Mouse (Mus musculus): ENCODE data around the gene Arpc3. TPM values are rescaled to one million over a fixed set of nuclear protein-coding genes. Genes with fewer than 3 reads are reported as not detected.

The Arpc3 gene
- 100 to 1,000 TPM; 285 to 290 TPM for total RNA-seq (2021)

DNA sequence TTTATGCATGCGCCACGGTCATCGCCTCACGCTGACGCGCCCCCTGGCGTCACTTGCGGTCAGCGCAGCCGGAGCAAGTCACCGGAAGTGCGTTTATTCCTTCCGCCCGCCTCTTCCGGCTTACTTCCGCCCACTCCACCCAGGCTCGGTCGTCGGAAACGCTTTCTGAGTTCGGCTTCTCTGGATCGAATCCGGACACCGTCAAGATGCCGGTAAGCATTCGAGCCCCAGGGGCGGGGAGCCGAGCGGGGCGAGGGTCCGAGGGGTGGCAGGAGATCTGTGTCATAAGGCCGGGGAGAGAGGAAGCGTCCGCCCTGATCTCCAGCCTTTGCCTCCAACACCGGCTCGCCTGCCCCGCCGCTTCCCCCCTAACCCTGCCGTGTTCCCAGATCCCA lies at the start of gene Arpc3:
Gene Arpc3 (plus strand): TSS at position 93 of the 395 bp plus-strand sequence.
- peak; percentile 90 to 93 for DNase-seq (ENCODE audit: extremely low spot score in 1 of 2, low spot score in 1 of 2)

DNA sequence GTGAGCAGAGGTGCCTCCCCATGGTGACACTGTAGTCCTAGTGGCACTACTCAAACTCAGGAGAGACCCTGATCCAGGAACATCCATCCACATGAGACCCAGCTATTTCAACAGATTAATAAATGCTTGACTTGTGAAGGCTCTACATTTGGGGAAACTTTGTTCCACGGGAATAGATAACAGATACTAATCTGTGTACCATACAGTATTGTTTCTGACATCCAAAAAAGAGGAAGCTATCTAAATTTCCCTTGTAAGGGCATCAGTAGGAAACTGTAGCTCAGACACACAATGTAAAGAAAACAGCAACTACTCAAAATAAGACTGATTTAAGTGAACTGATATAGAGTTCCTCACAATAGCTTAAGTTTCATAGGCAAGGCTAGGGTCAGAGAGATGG lies 48.8 kb upstream of the Arpc3 start:
- DNase-seq (ENCODE audit: extremely low spot score in 1 of 2, low spot score in 1 of 2) = no peak

GRCm38 (mm10) chr5:122343768-122344167 lies 47.9 kb upstream of the Arpc3 start:
- no peak for DNase-seq (ENCODE audit: extremely low spot score in 1 of 2, low spot score in 1 of 2)

DNA sequence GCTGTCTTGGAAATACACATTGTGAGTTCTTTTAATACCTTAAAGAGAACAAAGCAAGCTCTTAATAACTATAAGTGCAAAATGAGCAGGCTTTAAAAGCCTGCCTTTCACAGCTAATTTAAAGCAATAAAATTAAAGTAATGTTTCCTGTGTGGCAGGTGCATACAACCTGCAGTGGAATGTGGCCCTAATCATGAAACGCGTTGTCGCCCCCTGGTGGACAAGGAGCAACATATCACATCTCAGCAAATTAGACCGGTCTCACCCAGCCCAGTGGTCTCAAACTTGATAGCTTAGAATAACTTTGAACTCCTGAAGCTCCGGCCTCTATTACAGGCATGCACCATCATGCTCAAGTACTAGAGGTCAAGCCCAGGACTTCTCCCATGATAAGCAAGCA lies 47.4 kb upstream of the Arpc3 start:
- peak; percentile 65 to 90 for DNase-seq (ENCODE audit: extremely low spot score in 1 of 2, low spot score in 1 of 2)

DNA sequence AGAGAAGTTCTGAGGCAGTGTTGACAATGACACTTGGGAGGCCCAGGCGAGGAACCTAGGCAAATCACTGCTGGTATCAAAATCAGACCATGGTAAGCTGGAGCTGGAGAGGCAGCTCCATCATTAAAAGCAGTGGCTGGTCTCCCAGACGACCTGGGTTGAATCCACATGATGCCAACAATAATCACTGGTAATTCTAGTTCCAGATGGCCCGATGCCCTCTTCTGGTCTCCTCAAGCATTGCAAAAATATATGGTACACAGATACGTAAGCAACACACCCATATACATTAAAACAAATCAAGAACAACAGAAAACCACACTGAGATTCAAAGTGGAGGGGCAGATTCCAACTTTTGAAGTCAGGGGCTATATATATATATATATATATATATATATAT lies 45.9 kb upstream of the Arpc3 start:
- DNase-seq (ENCODE audit: extremely low spot score in 1 of 2, low spot score in 1 of 2) = no peak

- DNase-seq (ENCODE audit: extremely low spot score in 1 of 2, low spot score in 1 of 2) = peak; percentile 97 to 99
Observed at GRCm38 (mm10) chr5:122353807-122354491, 37.7 kb upstream of the Arpc3 start, which contains the start of the genes Rad9b and Vps29. Gene Rad9b, minus strand, starts transcription at chr5:122354233. Gene Vps29, plus strand, starts transcription at chr5:122354369.

GRCm38 (mm10) chr5:122354492-122355067 lies 37.1 kb upstream of the Arpc3 start:
- DNase-seq (ENCODE audit: extremely low spot score in 1 of 2, low spot score in 1 of 2) = no peak

DNA sequence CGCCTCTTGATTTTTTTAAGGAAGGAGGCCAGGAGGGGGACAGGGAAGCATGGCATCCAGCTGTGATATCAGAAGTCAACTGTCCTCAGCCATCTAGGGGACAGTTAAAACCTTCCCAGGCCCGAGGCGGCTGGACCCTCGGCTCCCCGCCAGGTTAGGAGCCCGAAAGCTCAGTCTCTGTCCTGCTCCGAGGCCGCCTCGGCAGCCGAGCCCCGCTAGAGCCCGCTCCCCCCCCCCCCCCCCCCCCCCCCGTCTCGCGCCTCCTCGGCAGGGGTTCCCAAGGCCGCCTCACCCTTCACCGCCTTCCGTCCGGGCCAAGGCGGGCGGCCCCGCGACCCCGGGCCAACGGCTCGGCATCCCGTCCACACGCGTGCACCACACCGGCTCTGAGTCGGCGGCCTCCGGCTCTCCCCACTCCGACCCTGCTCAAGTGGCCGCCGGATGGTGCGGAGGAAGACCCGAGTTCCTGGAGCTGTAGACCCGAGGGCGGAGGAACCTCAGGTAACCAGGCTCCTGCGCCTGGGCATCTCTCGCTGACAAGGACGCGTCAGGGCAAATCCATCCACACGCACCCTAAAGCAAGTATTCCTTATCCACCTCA lies 20.0 kb upstream of the Arpc3 start, which contains the start of gene Gpn3:
Gene Gpn3 (plus strand): TSS at position 286 of the 601 bp plus-strand sequence.
- no peak for DNase-seq (ENCODE audit: extremely low spot score in 1 of 2, low spot score in 1 of 2)

DNA sequence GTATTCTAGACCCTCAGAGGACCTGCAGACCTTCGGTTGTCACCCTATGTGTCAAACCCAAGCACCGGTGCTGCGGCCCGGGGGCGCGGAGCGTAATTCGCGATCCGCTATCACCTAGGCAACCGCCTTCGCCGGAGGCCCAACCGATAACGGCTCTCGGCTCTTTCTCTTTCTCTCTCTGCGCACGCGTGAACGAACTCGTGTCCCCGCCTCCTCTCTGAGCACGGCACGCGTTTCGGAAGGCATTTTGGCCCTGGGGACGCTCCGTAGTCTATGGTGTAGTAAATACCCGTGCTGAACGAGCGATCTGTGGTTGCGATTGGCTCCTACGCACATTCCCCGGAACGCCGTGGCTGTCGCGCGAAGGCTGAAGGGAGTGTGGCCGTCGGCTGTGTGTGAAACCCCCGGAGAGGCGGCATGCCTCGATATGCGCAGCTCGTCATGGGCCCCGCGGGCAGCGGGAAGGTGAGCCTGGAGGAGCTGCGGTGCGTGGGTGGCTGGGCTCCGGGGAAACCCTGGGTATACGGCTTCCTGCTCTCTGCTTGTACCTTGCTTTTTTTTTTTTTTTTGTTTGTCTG lies 19.4 kb upstream of the Arpc3 start, which contains the start of gene Fam216a:
Gene Fam216a (minus strand): TSS at position 173 of the 578 bp plus-strand sequence.
- peak; percentile 99 for DNase-seq (ENCODE audit: extremely low spot score in 1 of 2, low spot score in 1 of 2)

DNA sequence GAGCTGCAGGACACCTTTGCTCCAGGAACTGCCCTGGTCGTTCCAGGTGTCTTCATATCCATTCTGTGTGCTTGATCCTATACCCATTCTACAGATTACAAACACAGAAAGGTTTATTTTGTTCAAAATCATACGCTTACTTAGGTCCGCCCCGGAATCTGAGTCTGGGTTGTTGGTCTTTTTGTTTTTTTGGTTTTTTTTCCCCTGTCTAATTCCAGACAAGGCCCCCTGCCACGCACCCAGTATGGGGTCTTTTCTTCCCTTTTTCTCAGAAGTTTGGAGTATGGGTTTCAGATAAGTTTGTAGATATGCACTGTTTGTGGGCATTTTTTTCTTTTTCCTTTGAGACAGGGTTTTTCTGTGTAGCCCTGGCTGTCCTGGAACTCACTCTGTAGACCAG lies 18.8 kb upstream of the Arpc3 start:
- no peak for DNase-seq (ENCODE audit: extremely low spot score in 1 of 2, low spot score in 1 of 2)

DNA sequence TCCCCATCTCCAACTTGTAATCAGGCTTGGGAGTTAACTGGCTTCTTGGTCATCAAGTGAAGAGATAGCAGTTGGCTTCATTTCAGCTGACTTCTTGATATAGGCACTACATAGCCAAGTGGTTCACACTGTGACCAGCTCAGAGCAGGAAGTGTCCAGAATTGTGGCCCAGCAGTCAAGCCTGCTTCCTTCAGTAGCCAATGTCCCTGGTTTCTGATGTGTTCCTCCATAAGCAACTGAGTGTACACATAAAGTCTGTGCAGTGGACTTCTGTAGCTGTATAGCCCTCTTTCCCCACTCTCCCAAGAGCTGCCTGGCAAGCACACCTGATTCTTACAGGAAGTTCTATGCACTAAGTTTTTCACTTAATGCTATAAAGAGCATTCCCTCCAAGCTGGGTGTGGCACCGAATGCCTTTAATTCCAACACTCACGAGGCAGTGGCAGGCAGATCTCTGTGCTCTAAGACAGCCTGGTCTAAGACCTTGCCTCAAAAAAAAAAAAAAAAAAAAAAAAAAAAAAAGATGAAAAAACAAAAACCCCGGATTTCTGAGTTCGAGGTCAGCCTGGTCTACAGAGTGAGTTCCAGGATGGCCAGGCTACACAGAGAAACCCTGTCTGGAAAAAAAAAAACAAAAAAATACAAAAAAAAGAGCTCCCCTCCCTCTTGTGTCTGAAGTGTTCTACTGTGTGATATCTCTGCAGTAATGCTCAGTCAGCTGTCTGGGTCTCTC lies 14.4 kb upstream of the Arpc3 start:
- no peak for DNase-seq (ENCODE audit: extremely low spot score in 1 of 2, low spot score in 1 of 2)

- DNase-seq (ENCODE audit: extremely low spot score in 1 of 2, low spot score in 1 of 2) = no peak
Observed at GRCm38 (mm10) chr5:122378171-122378570, 13.5 kb upstream of the Arpc3 start.

GRCm38 (mm10) chr5:122379374-122380155 lies 12.1 kb upstream of the Arpc3 start:
- peak; percentile 68 to 79 for DNase-seq (ENCODE audit: extremely low spot score in 1 of 2, low spot score in 1 of 2)

DNA sequence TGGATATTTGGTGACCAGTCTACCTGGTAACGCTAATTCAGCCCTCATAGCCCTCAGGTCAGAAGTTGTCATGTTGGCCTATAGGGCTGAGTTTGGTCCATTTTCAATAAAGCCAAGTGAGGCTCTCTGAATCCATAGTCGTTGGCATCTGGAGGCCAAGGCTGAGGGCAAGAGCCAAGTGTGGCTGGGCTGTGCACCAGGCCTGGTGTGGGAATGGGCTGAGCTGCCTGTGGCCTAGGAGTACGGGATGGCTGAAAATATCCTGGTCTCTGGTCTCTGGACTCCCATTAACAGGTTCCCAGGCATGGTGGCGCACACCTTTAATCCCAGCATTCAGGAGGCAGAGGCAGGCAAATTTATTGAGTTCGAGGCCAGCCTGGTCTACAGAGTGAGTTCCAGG lies 1.7 kb upstream of the Arpc3 start:
- DNase-seq (ENCODE audit: extremely low spot score in 1 of 2, low spot score in 1 of 2) = no peak

GRCm38 (mm10) chr5:122390671-122391070 lies 1.0 kb upstream of the Arpc3 start:
- no peak for DNase-seq (ENCODE audit: extremely low spot score in 1 of 2, low spot score in 1 of 2)

DNA sequence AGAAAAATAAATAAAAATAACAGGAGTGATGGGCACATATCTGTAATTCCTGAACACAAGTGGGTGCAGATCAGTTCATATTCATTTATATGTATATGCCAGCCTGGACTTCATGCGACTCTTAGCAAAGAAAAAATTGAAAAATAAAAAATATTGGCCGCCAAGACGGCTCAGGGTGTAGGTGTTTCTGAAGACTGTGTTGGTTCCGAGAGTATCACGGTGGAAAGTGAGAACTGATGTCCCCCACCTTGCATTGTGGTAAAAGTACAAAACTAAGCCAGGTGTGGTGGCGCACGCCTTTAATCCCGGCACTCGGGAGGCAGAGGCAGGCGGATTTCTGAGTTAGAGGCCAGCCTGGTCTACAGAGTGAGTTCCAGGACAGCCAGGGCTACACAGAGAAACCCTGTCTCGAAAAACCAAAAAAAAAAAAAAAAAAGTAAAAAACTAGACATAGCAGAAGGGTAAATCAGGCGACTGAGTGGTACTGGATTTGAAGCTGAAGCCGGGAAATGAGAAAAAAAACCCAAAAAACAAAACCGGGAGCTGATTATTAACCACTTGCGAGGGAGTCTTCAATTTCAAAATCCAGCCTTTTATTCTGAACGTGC lies 396 bp upstream of the Arpc3 start:
- DNase-seq (ENCODE audit: extremely low spot score in 1 of 2, low spot score in 1 of 2) = no peak

GRCm38 (mm10) chr5:122392227-122393004 lies 738 bp downstream of the Arpc3 start:
- DNase-seq (ENCODE audit: extremely low spot score in 1 of 2, low spot score in 1 of 2) = no peak

DNA sequence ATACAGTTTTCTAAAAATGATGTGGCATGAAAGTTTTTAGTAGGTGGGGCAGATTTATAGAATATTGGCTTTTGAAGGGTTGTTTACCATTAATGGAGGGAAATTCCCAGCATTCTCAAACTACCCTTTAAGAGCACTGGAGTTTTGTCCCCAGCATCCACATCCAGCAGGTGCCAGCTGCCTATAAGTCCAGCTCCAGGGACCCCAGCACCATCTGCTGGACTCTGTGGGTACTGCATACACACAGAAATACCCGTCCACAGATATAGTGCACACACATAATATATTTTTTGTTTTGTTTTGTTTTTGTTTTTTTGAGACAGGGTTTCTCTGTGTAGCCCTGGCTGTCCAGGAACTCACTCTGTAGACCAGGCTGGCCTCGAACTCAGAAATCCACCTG lies 2.2 kb downstream of the Arpc3 start:
- peak; percentile 52 to 78 for DNase-seq (ENCODE audit: extremely low spot score in 1 of 2, low spot score in 1 of 2)

DNA sequence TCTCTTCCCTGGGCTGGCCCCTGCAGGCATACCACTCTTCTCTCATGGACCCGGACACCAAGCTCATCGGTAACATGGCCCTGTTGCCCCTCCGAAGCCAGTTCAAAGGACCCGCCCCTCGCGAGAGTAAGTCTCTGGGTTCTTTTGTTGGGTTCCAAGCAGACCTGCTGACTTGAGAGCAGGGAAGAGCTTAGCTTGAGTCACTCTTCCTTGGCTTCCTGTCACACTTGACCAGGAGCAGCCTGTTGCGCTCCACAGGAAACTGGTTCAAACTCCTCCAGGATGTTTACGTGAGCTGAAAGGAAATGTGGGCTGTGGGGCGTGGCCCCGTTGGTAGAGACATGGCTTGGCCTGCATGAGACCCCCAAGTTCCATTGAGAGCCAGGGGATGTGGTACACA lies 5.1 kb downstream of the Arpc3 start:
- DNase-seq (ENCODE audit: extremely low spot score in 1 of 2, low spot score in 1 of 2) = no peak

All from layer of hippocampus, postnatal 25 days (tissue).